Mouse (Mus musculus) ovary, adult 18-20 months (tissue): ENCODE data around the gene Lrrc27.

Experiments
- DNase-seq: peaks from one replicate; pipeline ENCODE4 v3.0.0; 2022; ENCODE audit warnings: low spot score, mixed read lengths

Lrrc27 gene

DNA sequence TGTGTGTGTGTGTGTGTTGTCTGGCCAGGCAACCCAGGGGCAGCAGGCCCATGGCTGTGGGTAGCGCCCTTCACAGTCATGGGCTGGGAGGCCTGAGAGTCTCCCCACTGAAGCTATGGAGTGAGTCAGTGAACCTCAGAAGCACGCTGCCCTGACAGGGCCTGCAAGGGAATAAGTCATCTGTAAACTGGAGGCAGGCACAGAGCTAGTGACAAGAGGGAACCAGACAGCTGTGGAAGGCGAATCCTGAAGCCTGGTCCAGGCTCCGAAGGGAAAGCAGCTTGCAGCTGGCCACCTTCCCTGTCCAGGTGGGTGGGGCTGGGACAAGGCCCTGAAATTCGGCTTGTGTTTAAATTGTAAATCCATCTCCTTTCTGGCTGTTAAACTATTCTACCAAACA lies 33.3 kb downstream of the Lrrc27 start:
- DNase-seq, result no peak

DNA sequence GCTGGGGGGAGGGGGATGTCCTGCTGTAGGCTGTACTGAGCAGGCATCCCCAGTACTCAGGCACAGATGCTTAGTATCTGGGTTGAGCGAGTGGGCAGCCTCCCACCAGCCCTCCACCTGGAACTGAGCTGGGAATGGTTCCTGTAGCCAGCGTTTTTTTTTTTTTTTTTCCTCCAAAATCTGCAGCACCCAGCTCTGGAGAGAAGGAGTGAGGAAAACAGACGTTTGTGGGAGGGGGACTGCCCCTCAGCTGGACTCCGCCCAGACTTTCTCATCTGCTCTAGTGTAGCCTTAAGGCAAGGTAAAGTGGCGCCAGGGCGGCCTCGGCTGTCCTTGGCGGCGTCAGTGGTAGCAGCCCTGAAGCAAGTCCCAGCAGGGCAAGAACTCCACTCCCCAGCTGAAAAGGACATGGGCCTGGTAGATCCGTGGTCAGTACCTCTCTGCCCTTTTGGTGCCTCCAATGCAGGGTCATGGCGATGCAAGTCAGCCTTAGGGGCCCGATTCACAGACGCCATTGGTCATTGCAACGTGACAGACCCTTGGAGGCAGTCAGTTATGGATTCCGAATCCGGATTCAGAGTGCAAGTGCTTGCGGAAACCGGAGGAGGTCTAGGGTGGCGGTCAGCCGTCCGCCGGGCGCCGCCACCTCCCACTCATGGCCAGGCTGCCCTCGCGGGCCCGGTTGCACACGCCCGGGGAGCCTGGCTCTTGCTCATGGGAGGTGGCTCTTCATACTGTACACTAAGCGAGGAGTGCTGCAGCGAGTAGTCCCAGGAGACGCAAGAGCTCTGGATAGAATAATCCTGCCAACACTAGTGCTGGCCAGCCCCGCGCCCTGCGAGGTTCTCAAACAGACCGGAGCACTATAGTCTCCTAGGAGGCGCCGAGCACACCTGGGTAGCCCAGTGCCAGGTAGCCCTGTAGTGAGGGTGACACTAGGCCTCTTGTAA lies 34.4 kb downstream of the Lrrc27 start:
- DNase-seq, result peak; percentile 47

DNA sequence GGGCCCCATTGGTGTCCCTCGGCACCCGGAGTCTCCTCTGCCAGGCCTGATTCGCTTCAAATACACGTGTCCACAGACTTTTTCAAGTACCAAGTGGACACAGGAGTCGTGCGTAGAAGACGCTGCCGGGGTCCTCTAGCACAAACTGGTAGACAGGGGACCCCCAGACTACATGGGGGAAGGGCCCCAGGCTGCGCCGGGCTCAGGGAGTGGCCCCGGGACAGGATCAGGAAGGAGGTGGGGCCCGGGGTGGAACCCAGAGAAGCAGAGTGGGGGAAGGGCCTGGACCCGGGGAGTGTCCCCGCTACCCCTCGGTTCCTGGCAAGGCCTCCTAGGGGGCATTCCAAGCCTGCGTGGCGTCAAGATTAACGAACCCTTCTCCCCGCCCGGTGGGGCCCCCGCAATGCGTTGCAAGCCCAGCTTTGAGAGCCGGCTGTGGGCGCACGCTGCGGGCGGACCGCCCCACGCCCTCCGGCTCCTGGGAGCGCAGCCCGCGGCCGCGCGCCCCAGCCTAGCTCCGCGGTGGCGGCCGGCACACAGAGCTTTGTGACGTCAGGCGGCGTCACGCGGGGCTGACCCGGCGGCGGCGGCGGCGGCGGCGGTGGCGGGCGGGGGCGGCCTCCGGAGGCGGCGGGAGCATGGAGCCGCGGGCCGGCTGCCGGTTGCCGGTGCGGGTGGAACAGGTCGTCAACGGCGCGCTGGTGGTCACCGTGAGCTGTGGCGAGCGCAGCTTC lies 35.3 kb downstream of the Lrrc27 start, which contains the start of gene Pwwp2b:
Pwwp2b (plus strand) TSS at position 602 of the 734 bp plus-strand sequence.
- peak; percentile 64 for DNase-seq

DNA sequence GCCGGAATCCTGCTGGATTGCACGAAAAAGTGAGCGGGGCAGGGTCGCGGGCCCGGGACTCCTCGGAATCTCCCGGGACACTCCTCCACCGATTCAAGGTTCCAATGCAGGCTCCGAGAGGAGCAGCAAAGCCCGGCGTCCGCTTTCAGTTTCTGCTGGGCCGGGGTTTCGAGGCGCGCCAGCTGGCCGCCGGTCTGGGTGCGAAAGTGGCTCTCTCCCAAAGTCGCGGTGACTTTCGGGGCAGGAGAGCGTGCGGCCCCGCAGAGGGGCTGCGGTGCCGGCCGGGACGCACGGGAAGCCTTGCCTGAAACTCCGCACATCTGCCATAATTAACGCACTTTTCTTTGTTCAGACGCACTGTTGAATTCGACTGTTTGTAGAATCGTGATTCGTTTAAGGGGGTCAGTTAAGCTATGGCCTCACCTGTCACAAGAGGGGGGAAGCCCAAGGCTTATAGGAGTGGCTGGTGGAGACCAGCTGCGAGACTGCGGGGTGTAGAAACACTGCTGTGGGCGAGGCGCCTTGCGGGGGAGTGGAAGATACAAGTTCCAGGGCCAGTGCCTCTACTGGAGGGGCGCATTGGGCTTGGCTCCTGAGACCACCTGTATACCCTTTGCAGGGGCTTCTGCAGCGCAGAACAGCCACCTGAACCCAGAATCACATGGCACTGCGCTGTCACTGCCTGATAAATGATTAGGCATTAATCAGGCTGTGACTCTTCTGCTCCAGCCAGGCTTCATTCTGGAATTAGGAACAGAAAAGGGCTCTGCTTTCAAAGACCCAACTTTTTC lies 36.0 kb downstream of the Lrrc27 start:
- DNase-seq, result peak; percentile 31

DNA sequence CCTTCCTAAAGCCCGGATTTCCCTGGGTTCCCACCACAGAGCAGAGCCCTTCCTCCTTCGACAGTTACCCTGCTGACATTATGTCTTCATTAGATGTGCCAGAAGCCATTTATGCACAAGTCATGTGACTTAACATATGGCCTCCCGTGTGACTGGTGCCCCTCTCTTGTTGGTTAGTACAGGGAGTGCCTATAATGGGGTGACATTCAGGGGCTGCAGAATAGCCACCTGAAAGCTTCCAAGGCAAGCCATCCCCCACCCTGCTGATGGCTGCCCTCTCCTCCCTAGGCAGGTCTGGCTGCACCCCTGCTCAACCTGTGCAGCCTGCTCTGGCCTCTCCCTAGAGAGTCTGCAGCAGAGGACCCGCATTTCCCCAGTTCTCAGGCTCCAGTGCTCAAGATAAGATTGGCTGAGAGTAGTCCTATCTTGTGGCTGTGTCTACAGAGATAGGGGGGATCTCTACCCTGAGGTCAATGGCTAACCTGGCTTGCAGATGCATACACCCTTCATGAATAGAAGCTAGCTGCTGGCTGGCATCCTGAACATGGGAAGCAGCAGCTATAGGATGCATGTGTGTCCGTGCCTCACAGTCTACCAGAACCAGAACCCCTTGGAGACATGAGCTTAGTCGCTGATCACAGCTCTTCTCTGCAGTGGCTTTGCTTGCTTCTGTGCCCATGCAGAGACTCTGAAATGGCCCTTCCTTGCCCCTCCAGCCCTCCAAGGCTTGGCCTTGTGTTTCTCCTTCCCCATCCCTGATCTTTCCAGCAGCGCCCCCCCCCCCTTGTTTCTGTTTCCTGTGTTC lies 36.8 kb downstream of the Lrrc27 start:
- no peak for DNase-seq

DNA sequence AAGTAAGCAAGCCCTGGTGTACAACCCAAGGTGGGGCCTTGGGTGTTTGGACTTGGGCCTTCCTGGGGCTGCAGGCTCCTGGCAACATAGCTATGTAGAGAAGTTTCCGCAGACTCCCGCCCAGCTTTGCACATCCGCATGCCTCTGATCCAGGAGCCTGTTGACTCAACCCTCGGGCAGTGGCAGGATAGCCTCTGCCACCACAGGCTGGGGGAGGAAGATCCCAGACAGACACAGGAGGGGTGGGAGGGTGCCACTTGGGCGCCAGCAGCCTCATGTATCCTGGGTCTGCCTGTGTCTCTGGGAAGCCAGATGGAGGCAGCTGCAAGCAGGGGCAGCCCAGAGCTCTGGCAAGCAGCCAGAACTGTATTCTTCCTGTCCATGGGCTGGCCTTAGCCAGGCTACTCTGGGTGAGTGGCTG lies 39.1 kb downstream of the Lrrc27 start:
- peak; percentile 70 for DNase-seq

DNA sequence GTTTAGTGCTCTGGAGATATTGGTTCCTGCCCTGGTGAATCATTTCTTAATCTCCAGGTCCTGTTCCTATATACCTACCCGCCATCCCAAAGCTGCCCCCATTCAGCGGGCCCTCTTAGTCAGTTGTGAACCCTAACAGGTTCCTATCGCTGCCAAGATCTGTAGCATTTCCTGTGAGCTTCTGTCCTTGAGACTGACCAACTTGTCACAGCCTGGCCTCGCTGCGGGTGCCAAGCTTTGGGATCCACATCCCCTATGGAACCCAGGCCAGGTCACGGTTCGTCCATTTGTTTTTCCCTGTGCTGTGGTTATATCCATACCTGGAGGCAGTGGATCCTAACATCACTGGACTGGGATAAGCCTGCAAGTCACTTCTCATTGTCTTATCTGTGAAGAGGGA lies 39.8 kb downstream of the Lrrc27 start:
- no peak for DNase-seq

DNA sequence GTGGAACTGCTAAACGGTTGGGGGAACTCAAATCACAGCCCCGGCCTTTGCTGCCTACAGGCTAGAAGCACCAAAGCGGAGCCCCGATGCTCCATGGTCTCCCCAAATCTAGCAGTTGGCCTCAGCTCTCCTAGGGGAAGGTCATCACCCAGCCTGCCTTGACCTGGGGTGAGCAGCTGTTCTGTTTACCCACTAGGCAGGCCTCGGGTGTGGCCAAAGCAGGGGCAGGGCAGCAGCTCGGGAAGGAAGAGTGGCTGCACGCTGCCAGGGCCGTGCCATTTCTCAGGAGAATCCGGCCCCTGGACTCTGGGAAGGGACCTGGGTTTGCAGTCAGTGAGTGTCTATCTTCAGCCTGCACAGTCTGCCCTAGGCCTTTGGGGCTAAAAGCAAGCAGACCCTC lies 40.2 kb downstream of the Lrrc27 start:
- DNase-seq, result no peak

DNA sequence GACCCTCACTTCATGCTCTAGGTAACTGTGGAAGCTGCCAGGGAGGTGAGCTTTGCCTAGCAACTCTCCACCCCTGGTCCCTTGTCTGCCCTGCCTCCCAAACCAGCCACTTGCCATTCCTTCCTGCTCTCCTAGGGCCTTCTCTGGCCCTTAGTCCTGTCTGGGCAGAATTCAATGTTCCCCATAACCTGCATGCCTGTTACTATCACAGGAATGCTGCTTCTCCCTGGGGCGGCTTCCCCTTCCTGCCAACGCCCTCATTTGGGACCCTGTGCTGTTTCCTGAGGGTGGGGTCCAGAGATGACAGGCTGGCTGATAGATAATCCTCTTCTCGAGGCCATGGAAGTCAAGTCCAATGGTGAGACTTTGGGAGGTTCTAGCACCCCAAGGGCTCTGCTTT lies 40.7 kb downstream of the Lrrc27 start:
- no peak for DNase-seq

DNA sequence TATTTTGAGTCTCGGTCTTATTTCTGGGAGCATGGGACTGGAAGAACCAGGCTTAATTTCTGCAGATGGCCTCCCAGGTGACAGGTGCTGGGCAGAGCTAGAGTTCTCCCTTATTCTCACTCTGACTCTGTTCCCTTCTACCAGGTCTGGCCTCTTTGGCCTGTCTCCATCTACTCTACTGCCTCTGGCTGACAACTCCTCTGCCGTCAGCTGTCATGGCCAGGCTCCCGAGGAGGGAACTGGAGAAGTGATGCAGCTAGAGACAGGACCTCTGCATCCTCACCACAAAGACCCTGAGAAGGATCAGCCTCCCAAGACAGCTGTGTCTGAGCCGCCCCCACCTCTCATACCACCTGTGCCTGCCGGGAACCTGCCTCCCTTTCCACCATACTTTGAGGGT lies 41.8 kb downstream of the Lrrc27 start:
- DNase-seq, result no peak

DNA sequence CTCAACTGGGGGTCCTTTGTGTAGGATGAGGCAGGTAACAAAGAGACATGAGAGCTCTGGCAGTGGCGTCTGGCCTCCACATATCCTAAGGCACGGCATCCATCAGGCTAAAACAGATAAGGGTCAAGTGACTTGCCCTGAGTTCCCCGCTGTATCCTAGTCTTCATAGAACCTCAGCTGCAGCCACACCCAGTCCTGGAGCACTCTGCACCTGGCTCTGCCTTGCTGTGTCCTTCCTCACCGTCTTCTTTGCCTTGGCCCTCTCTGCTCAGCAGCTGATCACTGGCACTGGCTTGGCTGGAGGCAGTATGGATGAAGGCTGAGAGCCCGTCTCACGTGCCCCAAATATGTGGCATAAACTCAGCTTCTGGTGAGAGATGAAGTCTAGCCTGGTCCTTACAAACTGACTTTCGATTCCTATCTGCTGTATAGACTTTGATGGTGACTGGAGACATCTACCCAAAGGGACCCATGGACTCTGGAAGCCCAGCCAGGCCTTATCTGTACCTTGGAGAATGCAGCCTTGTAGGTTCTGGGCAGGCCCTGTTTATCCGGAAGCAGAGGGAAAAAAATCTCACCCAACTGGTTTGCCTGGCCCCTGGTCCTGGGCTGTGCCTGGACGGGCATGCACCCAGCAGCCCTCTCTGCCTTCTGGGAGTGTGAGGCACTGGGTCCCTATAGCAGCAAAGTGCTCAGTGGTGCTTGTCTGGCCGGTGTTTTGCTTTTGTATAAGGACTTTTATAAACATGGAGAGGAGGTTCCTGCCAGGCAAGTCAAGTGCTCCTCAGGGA lies 45.2 kb downstream of the Lrrc27 start:
- peak; percentile 31 for DNase-seq

DNA sequence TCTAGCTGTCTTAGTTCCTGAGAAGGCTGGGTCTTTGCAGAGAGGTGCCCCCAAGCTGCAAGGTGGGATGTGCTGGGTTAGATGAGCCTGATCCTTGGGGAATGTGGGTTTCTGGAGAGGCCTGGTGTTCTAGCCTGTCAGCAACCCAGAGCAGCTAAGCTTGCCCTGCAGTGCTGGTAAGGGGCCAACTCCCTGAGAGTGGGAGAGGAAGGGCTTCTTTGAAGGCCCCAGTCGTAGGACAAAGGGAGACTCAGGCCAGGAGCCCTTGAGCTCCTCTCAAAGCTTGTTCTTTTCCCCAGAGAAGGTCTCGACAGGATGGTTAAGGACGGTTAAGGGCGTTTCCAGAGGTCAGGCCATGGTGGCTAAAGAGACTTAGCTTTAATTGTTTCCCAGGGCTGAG lies 51.5 kb downstream of the Lrrc27 start:
- DNase-seq, result no peak

DNA sequence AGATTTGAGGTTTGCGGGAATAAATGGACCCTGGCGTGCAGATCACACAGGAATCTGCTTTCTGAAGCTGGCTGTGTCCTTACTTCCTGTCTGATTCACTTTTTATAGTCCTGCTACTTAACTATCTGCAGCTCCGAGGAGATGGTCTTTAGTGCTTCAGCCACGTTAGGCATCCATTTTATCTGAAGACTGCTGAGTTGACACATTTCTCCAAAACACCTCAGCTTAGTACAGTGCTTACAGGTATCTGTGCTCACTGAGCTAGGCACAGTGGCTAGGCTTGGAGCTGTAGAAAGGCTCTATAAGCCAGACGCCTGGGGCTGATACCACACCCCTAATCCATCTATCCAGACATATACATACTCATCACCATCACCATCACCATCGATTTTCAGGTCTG lies 52.8 kb downstream of the Lrrc27 start:
- DNase-seq, result no peak

DNA sequence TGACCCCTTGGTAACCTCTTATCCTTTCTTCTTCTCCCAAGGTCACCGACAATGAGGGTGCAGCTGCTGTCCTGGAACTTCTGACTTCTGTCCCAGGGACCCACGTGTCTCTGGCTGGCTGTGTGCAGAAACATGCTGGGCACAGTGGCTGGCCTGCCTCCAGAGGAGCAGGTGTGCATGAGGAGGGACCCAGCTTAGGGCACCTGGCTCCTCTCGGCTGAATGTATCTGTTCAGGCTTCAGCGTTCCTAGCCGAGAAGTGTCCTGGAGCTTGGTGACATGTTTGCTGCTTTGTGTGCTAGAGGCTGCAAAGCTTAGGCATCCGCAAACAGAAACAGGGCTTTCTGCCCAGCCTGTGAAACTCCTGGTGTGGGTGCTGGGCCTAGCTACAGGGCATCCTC lies 53.6 kb downstream of the Lrrc27 start:
- DNase-seq, result no peak

DNA sequence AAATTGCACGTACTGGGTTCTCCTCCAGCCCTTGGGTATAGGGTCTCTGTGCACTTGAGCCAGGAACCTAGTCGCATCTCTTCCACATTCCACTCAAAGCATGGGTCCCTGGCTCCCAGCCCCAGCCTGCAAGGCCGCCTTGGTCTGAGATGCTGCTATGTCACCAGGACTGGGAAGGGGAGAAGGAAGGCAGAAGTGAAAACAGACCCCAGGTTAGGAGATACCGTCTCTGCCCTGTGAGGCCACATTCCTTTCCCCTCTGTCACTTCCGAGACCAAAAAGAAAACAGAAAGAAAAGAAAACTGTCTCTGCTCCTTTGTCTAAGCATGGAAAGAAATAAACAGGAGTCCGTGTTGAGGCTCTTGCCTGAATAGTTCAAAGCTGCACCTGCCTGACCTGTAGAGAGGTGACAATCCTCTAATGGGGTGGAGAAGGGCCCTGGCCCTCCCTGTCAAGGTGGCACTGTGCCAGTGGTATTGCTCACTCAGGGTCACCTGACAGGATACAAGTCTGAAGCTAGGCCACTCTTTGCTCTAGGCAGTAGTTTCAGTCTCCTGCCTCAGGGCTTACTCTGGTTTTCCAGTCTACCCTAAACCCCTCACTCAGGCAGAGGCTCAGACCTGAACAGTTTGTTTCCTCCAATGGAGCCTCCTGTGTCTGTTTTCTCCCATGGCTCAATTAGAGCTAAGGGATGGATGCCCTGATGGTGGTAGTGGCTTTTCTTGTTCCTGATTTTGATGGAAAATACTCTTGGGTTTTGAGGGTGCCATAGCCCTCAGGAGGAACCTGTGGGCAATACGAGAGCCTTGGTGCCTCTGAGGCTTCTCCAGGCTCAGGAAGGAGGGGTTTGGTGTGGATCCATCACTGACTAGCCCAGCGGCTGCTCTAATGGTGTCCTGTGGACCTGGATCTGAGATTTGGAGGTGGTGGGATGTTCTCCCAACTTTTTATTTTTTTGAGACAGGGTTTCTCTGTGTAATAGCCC lies 54.4 kb downstream of the Lrrc27 start:
- DNase-seq, result no peak

DNA sequence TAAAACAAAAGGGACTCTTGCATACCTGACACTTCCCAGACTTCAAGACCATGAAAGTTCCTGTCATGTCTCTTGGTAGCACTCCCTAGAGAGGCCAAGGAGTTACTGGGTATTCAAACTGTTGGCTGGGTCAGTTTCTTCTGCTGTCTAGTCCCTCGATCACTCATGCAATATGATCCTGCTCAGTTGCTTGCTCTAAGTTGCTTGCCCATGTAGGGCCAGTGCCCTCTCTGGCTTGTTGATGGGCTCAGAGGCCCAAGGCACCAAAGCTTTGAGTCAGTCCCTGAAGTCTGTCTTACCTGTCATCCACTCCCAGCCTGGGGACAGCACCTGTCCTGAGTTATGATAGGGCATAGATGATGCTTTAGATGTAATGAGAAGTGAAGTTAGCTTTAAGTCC lies 58.0 kb downstream of the Lrrc27 start:
- no peak for DNase-seq

DNA sequence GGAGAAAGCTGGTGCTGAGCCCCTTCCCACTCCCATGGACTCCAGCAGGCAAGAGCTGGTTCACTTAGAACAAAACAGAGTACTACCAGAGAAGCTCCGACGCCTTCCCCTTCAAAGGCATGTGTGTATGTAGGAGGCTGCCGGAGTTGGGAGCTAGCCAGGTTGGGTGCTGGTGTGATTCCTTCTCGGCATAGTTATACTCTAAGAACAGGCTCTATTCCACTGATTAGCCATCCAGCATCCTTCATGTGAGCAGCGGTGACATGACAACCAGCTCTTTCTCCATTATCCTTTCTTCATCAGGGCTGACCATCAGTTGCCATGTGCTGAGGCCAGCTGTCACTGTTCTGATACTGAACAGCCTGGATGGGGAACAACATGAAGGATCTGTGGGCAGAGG lies 59.1 kb downstream of the Lrrc27 start:
- no peak for DNase-seq

DNA sequence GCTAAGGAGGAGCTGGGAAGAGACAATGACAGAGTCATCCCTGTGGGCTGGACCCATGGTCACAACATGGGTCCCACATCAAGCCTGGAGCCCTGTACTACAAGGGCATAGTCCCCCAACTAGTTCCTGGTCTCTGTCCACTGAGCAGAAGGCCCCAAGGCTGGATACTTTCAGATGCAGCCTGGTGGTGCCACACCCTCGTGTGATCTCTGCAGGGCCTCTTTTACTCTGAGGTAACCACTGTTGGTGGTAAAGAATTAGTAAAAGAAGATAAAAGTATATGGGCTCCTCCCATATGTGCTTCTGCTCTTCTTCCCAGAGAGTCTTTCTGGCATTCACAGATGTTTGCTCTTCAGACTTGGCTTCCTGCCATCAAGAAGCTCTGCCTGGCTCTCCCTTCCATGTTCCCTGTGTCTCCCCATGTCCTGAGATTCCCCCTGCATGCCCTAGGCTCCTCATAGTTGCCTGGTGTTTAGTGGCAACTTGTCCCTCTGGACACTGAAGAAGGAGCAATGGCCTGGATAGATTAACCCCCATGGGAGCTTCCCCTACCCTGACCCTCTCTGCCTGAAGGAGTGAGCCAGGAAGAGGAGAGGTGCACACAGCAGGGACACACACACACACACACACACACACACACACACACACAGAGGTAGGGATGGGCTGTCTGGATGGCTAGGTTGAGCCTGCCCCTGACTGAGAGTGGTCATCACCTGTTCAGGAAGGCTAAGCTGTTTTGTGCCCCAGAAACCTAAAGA lies 60.0 kb downstream of the Lrrc27 start:
- DNase-seq, result peak; percentile 52

DNA sequence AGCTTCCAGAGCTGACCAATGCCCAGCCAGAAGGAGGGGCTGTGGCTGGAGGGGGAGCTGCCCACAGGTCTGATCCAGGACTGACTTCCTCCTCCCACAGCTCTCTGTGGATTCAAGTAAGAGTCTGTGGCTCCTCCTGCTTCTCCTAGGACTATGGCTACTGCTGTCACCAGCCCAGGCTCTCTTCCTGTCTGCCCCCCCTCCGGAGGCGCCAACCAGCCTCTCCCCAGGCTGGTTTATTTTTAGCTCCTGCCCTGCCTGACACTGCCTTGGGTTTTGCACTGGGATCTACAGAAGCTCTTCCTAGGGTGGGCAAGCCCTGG lies 60.6 kb downstream of the Lrrc27 start:
- DNase-seq, result peak; percentile 60
